Mouse (Mus musculus) right cerebral cortex, postnatal 36 days (tissue): ENCODE results near the gene Rpl27.
A peak's percentile ranks its signal among the peaks of the same experiment; 100 is the strongest.
"Not testable (repeated sequence)": the region's sequence is repeated elsewhere in the genome, so short reads cannot be mapped to it uniquely, and the experiment has no call there.

Source experiments
- DNase-seq, 2 experiments: peaks; one replicate each; pipeline ENCODE4 v3.0.0; 2022; ENCODE audit warnings: low spot score in 2 of 2, mixed read lengths in 1 of 2

The Rpl27 gene

GRCm38 (mm10) chr11:101442127-101442693 lies at the start of gene Rpl27:
Rpl27 (plus strand) TSS chr11:101442298.
- DNase-seq: peak; percentile 95 to 97

- peak; percentile 44 to 47 for DNase-seq
These were observed 47.0 kb upstream of the Rpl27 start for GRCm38 (mm10) chr11:101395110-101395509.

DNA sequence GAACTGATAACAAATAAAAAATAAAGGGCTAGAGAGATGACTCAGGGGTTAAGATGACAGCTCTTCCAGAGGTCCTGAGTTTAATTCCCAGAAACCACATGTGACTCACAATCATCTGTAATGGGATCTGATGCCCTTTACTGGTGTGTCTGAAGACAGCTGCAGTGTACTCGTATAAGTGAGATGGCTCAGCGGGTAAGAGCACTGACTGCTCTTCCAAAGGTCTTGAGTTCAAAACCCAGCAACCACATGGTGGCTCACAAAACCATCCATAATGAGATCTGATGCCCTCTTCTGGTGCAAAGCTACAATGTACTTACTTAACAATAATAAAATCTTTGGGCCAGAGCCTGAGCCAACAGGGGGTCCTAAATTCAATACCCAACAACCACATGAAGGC lies 26.8 kb upstream of the Rpl27 start:
- no peak for DNase-seq

GRCm38 (mm10) chr11:101416433-101417100 lies 25.5 kb upstream of the Rpl27 start:
- no peak for DNase-seq

DNA sequence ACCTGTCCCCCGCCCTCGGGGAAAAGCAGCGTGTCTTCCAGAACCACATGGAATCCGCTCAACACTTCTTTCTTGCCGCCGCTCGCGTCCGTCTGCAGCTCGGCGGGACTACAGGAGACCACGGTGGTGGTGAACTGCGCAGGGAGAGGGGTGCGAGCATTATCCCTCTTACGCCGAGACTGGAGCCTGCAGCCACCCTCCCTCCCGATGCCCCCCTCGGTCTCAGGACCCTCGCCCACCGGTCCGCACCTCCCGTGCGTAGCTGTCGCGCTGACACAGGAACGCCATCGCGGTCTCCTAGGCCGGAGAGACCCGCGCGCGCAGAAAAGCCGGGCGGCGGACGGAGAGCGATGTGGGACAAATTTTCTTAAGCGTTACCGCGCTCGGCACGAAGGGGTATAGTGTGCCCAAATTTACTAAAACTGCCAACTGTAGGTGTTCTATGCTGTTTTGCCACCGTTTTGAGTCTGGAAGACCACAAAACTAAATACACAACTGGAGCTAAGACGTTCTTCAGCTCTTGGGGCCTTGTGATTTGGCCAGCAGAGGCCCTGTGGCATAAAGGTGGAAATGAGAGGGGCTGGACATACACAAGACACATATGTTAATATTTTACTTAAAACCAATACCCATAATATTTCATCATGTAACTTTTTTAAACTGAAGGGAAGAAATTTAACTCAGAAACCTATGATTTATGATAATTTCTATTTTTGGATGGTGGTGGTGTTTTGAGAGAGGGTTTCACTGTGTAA lies 24.8 kb upstream of the Rpl27 start, which contains the start of gene Aarsd1:
Gene Aarsd1, minus strand, starts transcription at position 515 of the 755 bp plus-strand sequence.
- DNase-seq: peak; percentile 78 to 79

DNA sequence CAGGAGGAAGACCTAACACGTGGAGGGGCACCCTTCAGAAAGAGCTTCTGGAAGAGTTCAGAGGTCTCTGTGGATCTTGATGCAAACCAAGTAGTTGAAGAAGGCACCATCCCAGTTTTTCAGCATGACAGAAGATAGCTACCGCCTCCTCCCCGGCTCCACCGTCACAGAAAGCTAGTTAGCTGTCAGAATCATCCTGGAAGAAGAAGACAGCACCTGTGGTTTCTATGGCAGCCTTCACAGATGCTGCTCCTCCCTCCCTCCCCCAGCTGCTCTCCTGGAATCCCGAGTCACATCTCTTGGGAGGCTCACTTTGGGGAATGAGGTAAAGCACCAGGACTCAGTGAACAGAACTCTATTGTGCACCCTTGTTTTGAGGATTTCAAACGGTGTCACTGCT lies 23.1 kb upstream of the Rpl27 start:
- peak; percentile 37 to 64 for DNase-seq

DNA sequence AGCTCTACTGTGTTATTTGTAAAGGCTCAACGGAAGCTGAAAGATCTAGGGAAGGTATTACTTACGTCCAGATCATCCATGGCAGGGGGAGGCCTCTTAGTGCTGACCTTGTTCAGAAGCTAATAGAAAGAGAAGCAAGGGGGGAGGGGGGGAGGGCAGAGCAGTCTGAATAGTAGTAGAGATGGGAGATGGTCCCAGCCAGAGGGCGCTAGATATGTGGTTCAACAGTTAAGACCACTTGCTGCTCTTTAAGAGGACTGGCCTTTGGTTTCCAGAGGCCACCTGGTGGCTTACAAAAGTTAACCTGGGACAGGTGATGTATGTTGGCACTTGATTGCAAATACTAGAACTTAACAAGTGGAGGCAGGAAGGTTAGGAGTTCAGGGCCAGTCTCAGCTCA lies 22.5 kb upstream of the Rpl27 start:
- no peak for DNase-seq

- no peak for DNase-seq
These were observed 21.9 kb upstream of the Rpl27 start for GRCm38 (mm10) chr11:101420148-101420547.

DNA sequence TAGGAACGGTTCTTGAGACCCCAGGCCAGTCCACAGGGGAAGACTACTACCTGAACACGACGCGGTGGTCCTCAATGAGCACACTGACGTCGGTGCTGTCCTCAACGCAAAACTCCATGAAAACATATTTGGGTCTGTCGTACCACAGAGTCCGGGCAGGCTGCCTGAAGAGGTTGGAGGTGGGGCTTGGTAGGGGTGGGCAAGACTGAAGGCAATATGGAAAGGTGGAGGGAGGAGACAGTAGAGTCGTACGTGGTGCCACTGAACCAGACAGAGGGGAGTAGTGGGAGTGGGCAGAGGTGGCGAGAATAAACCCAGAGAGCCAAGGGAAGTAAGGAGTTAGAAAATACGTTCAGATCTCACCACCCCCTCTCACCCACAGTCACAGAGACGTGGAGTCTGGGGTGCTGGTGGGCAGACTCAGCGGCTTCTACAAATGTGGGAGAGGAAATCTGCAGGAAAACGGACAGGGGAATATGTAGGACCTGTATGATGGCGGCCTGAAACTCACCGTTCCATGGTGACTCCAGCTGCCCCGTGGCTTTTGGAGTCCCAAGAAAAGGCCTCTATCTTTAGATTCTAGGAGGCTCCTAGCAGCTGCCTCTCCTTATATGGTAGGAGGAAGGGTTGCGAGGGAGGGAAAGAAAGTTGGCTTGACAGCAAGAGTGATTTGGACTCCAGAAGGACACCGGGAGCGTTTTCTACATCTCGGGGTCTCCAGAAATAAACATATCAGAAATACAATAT lies 17.8 kb upstream of the Rpl27 start, which contains the start of gene Gm27029:
Gene Gm27029, minus strand, starts transcription at position 692 of the 747 bp plus-strand sequence.
- peak in 1 of 2 experiments; percentile 42 for DNase-seq

GRCm38 (mm10) chr11:101424925-101425813 lies 16.9 kb upstream of the Rpl27 start, which contains the start of the genes Rundc1 and Ptges3l:
Rundc1 (plus strand) TSS chr11:101425085.
Ptges3l (minus strand) TSS chr11:101425333.
- DNase-seq: peak; percentile 96

DNA sequence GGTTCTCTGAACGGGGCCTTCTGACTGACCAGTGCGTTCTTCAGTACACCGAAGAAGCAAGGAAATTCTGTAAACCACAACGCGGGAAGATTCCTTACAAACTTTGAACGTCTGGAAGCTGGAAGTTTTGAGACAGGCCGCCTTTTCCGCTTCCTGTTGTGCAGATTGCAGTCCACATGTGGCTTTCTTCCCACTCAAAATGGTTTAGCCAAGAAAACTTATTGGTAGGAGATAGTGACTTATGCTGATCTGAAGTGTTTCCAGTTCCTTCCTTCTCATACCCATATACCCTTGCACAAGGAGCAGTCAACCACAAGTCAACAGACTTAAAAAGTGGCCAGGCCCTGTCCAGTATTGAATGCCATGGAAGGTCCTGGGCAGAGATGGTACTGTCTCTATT lies 15.9 kb upstream of the Rpl27 start:
- DNase-seq: no peak

- no peak for DNase-seq
These were observed 10.8 kb upstream of the Rpl27 start for GRCm38 (mm10) chr11:101431327-101431726.

DNA sequence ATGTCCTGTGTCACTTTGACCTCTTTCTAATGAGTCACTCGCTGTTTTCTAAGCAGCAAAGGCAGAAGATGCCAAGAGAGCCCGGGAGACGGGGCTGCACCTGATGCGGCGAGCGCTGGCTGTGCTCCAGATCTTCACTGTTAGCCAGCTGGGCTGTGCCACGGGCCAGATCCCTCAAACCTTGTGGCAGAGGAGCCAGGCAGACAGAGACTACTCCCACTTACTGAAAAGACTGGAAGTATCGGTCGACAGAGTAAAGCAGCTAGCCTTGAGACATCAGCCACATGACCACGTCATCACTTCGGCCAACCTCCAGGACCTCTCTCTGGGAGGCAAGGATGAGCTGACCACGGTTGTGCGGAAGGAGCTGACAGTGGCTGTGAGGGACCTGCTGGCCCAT lies 8.7 kb upstream of the Rpl27 start:
- DNase-seq: no peak

DNA sequence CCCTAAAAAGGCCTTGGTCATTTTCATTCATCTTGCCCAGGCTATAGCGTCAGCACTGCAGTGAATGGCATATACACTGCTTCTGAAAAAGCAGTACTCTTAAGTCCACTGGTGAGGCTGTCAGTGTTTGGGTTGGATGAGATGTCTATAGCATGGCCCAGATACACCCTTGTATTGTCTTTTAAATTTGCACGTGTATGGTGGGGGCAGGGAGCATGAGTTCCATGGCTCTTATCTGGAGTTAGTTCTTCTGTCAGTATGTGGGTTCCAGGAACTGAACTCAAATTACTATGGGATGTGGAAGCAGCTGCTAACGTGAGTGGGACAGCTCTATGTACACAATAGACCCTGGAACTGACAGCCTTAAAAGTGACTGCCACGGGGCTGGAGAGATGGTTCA lies 6.3 kb upstream of the Rpl27 start:
- no peak for DNase-seq

GRCm38 (mm10) chr11:101436916-101437315 lies 5.2 kb upstream of the Rpl27 start:
- DNase-seq: no peak

GRCm38 (mm10) chr11:101438006-101438405 lies 4.1 kb upstream of the Rpl27 start:
- not testable (repeated sequence) for DNase-seq

DNA sequence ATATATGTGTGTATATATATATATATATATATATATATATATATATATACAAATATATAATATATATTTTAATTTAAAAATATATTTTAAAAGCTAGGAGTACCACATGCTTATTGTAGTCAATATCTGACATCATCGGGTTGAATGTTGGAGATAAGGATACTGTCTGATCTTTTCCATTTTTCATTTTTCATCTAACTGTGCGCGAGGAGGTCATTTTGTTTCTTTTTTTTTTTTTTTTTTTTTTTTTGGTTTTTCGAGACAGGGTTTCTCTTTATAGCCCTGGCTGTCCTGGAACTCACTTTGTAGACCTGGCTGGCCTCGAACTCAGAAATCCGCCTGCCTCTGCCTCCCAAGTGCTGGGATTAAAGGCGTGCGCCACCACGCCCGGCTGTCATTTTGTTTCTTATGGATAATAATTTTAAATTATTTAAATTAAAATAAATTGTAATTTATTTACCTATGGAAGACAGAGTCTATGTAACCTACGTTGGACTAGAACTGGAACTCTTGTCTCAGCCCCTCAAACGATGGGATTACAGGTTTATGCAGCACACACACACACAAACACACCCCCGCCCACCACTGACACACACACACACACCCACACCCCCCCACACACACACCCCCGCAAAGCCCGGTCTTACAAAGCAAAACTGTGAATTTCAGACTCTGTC lies 510 bp upstream of the Rpl27 start:
- not testable (repeated sequence) for DNase-seq

DNA sequence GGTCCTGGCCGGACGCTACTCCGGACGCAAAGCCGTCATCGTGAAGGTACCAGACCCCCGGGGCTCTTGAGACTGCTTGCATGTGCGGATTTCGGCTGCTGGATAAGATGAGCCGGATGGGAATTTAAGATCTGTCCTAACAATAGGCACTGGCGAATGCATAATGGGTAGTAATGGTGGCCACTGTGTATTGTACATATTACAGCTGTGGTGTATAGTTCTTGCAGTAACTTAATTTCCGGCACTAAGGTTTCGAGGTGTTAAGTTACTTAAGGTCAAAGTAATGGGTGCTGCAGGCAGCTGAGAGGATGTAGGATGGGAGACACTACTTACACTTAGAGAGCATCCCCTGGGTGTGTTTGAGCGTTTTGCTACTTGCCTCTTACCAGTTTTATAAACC lies 662 bp downstream of the Rpl27 start:
- no peak for DNase-seq

- no peak for DNase-seq
These were observed 4.2 kb downstream of the Rpl27 start for GRCm38 (mm10) chr11:101446319-101446718.

GRCm38 (mm10) chr11:101446860-101447259 lies 4.8 kb downstream of the Rpl27 start:
- not testable (repeated sequence) for DNase-seq
